Mouse (Mus musculus): ENCODE results near the gene Olfr1500. TPM values are rescaled to one million over a fixed set of nuclear protein-coding genes. Genes with fewer than 3 reads are reported as not detected.

Olfr1500 gene
- polyA plus RNA-seq, 1 experiment from 2014 or later: not detected

- Histone ChIP-seq H3K27me3 (ENCODE audit: control insufficient read depth, insufficient read depth, low read length) (no peaks in the 10 kb centered on the region), H3K4me1 (ENCODE audit: control insufficient read depth, insufficient read depth, low read length) (no peaks in the 10 kb centered on the region), H3K36me3 (ENCODE audit: control insufficient read depth, insufficient read depth) (no peaks in the 10 kb centered on the region), H3K9me3 (replicated peaks; ENCODE audit: control insufficient read depth, low read length) (no peaks in the 10 kb centered on the region), H3K4me2 (ENCODE audit: low read depth, low read length) (no peak within 1 kb of the TSS), H3K9ac (ENCODE audit: low read length) (no peak within 1 kb of the TSS), H3K4me3 (ENCODE audit: low read length) (no peak within 1 kb of the TSS), H3K27ac (ENCODE audit: low read length) (no peak within 1 kb of the TSS)
- 74% methylated on average over 1 of the region's 1 CpGs for WGBS
- ATAC-seq (replicated peaks; ENCODE audit: extremely low read depth, insufficient read depth, low FRiP score): no peak
Measured at GRCm38 (mm10) chr19:13777578-13777977, 52.7 kb downstream of the Olfr1500 start, which contains the start of gene Olfr1496. Gene Olfr1496 (plus strand): TSS chr19:13777878.

Other genes with a start within 250 kb of the Olfr1500 start
- gene Olfr1484, start 247.0 kb downstream of the Olfr1500 start, polyA plus RNA-seq (2015; fragmentation: Nextera tagmentation; extraction: Ambion mirVana): not detected in 2 replicates
- not detected in 2 replicates for gene Olfr1487, start 213.1 kb downstream of the Olfr1500 start, polyA plus RNA-seq (2015; fragmentation: Nextera tagmentation; extraction: Ambion mirVana)
- not detected in 2 replicates for gene Olfr1489, start 198.9 kb downstream of the Olfr1500 start, polyA plus RNA-seq (2015; fragmentation: Nextera tagmentation; extraction: Ambion mirVana)
- gene Olfr1490, start 179.4 kb downstream of the Olfr1500 start, polyA plus RNA-seq (2015; fragmentation: Nextera tagmentation; extraction: Ambion mirVana): not detected in 2 replicates
- not detected in 2 replicates for gene Olfr1491, start 133.2 kb downstream of the Olfr1500 start, polyA plus RNA-seq (2015; fragmentation: Nextera tagmentation; extraction: Ambion mirVana)
- gene Olfr1493-ps1, start 107.2 kb downstream of the Olfr1500 start, polyA plus RNA-seq (2015; fragmentation: Nextera tagmentation; extraction: Ambion mirVana): not detected in 2 replicates
- gene Olfr1494, start 90.8 kb downstream of the Olfr1500 start, polyA plus RNA-seq (2015; fragmentation: Nextera tagmentation; extraction: Ambion mirVana): not detected in 2 replicates
- gene Olfr1495, start 65.9 kb downstream of the Olfr1500 start, polyA plus RNA-seq (2015; fragmentation: Nextera tagmentation; extraction: Ambion mirVana): not detected in 2 replicates
- gene Olfr1496, start 52.6 kb downstream of the Olfr1500 start, polyA plus RNA-seq (2015; fragmentation: Nextera tagmentation; extraction: Ambion mirVana): not detected in 2 replicates
- not detected in 2 replicates for gene Olfr1497, start 32.3 kb downstream of the Olfr1500 start, polyA plus RNA-seq (2015; fragmentation: Nextera tagmentation; extraction: Ambion mirVana)
- gene Olfr1499, start 11.0 kb downstream of the Olfr1500 start, polyA plus RNA-seq (2015; fragmentation: Nextera tagmentation; extraction: Ambion mirVana): not detected in 2 replicates
- not detected in 2 replicates for gene Olfr1501, start 20.2 kb upstream of the Olfr1500 start, polyA plus RNA-seq (2015; fragmentation: Nextera tagmentation; extraction: Ambion mirVana)
- not detected in 2 replicates for gene Olfr1502, start 31.3 kb upstream of the Olfr1500 start, polyA plus RNA-seq (2015; fragmentation: Nextera tagmentation; extraction: Ambion mirVana)
- gene Olfr1504, start 67.4 kb upstream of the Olfr1500 start, polyA plus RNA-seq (2015; fragmentation: Nextera tagmentation; extraction: Ambion mirVana): not detected in 2 replicates
- gene Olfr1505, start 83.0 kb upstream of the Olfr1500 start, polyA plus RNA-seq (2015; fragmentation: Nextera tagmentation; extraction: Ambion mirVana): not detected in 2 replicates